Mouse (Mus musculus) hindbrain, embryonic 15.5 days (tissue): ENCODE results near the gene Nfic. TPM values are rescaled to one million over a fixed set of nuclear protein-coding genes. Genes with fewer than 3 reads are reported as not detected.
A peak's percentile ranks its signal among the peaks of the same experiment; 100 is the strongest.

Experiments used
- ATAC-seq: fragments of 200-750 bp; cut with Nextera tagmentation; 2 replicates; pipeline ENCODE4 v1.8.0; 2017; ENCODE audit warnings: low read depth, moderate number of reproducible peaks, moderate TSS enrichment; ENCODE audit not compliant: low FRiP score
- H3K27ac ChIP-seq: fragments of 300-500 bp; sonication (generic); replicated peaks from 2 replicates; pipeline ENCODE4 v1.5.1; 2015; ENCODE audit warnings: mild to moderate bottlenecking, inconsistent platforms
- H3K27me3 ChIP-seq: fragments of 300-500 bp; sonication (generic); 2 replicates; pipeline ENCODE4 v1.6.1; 2015; ENCODE audit warnings: control low read depth, inconsistent platforms
- H3K36me3 ChIP-seq: fragments of 300-500 bp; sonication (generic); 2 replicates; pipeline ENCODE4 v1.6.1; 2015; ENCODE audit warnings: control low read depth, inconsistent platforms
- H3K4me1 ChIP-seq: fragments of 300-500 bp; sonication (generic); replicated peaks from 2 replicates; pipeline ENCODE4 v1.6.1; 2015; ENCODE audit warnings: control low read depth, inconsistent platforms
- H3K4me2 ChIP-seq: fragments of 300-500 bp; sonication (generic); 2 replicates; pipeline ENCODE4 v1.6.1; 2015; ENCODE audit warnings: moderate library complexity, mild to moderate bottlenecking, inconsistent platforms
- H3K4me3 ChIP-seq: fragments of 300-500 bp; sonication (generic); 2 replicates; pipeline ENCODE4 v1.5.1; 2015; ENCODE audit warnings: mild to moderate bottlenecking, inconsistent platforms
- H3K9ac ChIP-seq: fragments of 300-500 bp; sonication (generic); 2 replicates; pipeline ENCODE4 v1.6.1; 2015; ENCODE audit warnings: inconsistent platforms
- H3K9me3 ChIP-seq: fragments of 300-500 bp; sonication (generic); 2 replicates; pipeline ENCODE4 v1.6.1; 2016; ENCODE audit warnings: control low read depth, inconsistent platforms
- WGBS: fragments of 180-500 bp; shearing (Covaris S2); methylation state at CpG from one replicate; pipeline ENCODE4 v1.1.7; 2015; 5-methylcytosine and 5-hydroxymethylcytosine counted together
- polyA plus RNA-seq: library from polyadenylated mRNA; unstranded; fragments of >200 nt; fragmentation: Nextera tagmentation; extraction: Ambion mirVana; gene quantifications from 2 replicates; pipeline ENCODE4 v1.2.1, GENCODE M21; 2015

Gene Nfic
- polyA plus RNA-seq, 1 experiment from 2014 or later: 26.6 TPM

GRCm38 (mm10) chr10:81426081-81426671, 29.3 kb downstream of the Nfic start:
- Histone ChIP-seq H3K4me1 (peaks cover 50% of the 10 kb centered on the region), H3K36me3 (no peaks in the 10 kb centered on the region), H3K9ac (peak overlapping the region; percentile 53), H3K9me3 (no peaks in the 10 kb centered on the region), H3K27me3 (peaks cover 20% of the 10 kb centered on the region; the same call in 1 of the 2 replicates), H3K27ac (no peak overlapping the region), H3K4me2 (peak overlapping the region; percentile 78), H3K4me3 (peak overlapping the region; percentile 48)
- WGBS: 0% methylated on average over 18 of the region's 33 CpGs
- ATAC-seq: no peak

- Histone ChIP-seq H3K27ac (peak overlapping the region; percentile 40; the same call in 1 of the 2 replicates), H3K4me1 (peaks cover 47% of the 10 kb centered on the region), H3K36me3 (no peaks in the 10 kb centered on the region), H3K9me3 (no peaks in the 10 kb centered on the region), H3K9ac (no peak overlapping the region), H3K4me3 (peak overlapping the region; percentile 48), H3K27me3 (peaks cover 20% of the 10 kb centered on the region; the same call in 1 of the 2 replicates), H3K4me2 (peak overlapping the region; percentile 78)
- 34% methylated on average over 10 of the region's 10 CpGs for WGBS
- ATAC-seq: no peak
Observed at GRCm38 (mm10) chr10:81425236-81425850, 30.1 kb downstream of the Nfic start.

- Histone ChIP-seq H3K36me3 (no peaks in the 10 kb centered on the region), H3K4me2 (peak overlapping the region; percentile 78), H3K27ac (peak overlapping the region; percentile 40; the same call in 1 of the 2 replicates), H3K9me3 (no peaks in the 10 kb centered on the region), H3K27me3 (peaks cover 20% of the 10 kb centered on the region; the same call in 1 of the 2 replicates), H3K4me1 (peaks cover 43% of the 10 kb centered on the region), H3K9ac (no peak overlapping the region), H3K4me3 (no peak overlapping the region)
- 6% methylated on average over 24 of the region's 25 CpGs for WGBS
- no peak for ATAC-seq
Observed at GRCm38 (mm10) chr10:81424246-81425051, 31.0 kb downstream of the Nfic start.

- peaks cover 20% of the 10 kb centered on the region; the same call in 1 of the 2 replicates for H3K27me3 ChIP-seq
- WGBS: 70% methylated on average over 4 of the region's 4 CpGs
- H3K9ac ChIP-seq: no peak overlapping the region
- no peaks in the 10 kb centered on the region for H3K9me3 ChIP-seq
- H3K4me2 ChIP-seq: peak overlapping the region; percentile 78; the same call in 1 of the 2 replicates
- no peak overlapping the region for H3K4me3 ChIP-seq
- H3K27ac ChIP-seq: peak overlapping the region; percentile 21; the same call in 1 of the 2 replicates
- no peaks in the 10 kb centered on the region for H3K36me3 ChIP-seq
- peaks cover 43% of the 10 kb centered on the region for H3K4me1 ChIP-seq
- ATAC-seq: no peak
Observed at GRCm38 (mm10) chr10:81423476-81424245, 31.8 kb downstream of the Nfic start.

- no peak for ATAC-seq
- Histone ChIP-seq H3K4me2 (no peak overlapping the region), H3K27ac (no peak overlapping the region), H3K27me3 (peaks cover 11% of the 10 kb centered on the region; the same call in 1 of the 2 replicates), H3K4me1 (peaks cover 52% of the 10 kb centered on the region), H3K9ac (no peak overlapping the region), H3K4me3 (no peak overlapping the region), H3K36me3 (no peaks in the 10 kb centered on the region), H3K9me3 (no peaks in the 10 kb centered on the region)
- 82% methylated on average over 3 of the region's 3 CpGs for WGBS
Observed at GRCm38 (mm10) chr10:81422661-81423217, 32.7 kb downstream of the Nfic start.

- no peak for ATAC-seq
- no peak overlapping the region for H3K9ac ChIP-seq
- peaks cover 8% of the 10 kb centered on the region; the same call in 1 of the 2 replicates for H3K27me3 ChIP-seq
- no peaks in the 10 kb centered on the region for H3K36me3 ChIP-seq
- 80% methylated on average over 6 of the region's 6 CpGs for WGBS
- H3K27ac ChIP-seq: no peak overlapping the region
- peaks cover 54% of the 10 kb centered on the region for H3K4me1 ChIP-seq
- no peak overlapping the region for H3K4me3 ChIP-seq
- H3K4me2 ChIP-seq: no peak overlapping the region
- H3K9me3 ChIP-seq: no peaks in the 10 kb centered on the region
Observed at GRCm38 (mm10) chr10:81422191-81422590, 33.2 kb downstream of the Nfic start.

GRCm38 (mm10) chr10:81421797-81422100, 33.7 kb downstream of the Nfic start:
- Histone ChIP-seq H3K36me3 (no peaks in the 10 kb centered on the region), H3K4me2 (no peak overlapping the region), H3K27ac (no peak overlapping the region), H3K4me3 (no peak overlapping the region), H3K9me3 (no peaks in the 10 kb centered on the region), H3K4me1 (peaks cover 54% of the 10 kb centered on the region), H3K27me3 (0 out of 2 replicates have a peak, but pooled peaks cover 7% of the 10 kb centered on the region), H3K9ac (no peak overlapping the region)
- no peak for ATAC-seq
- 82% methylated on average over 5 of the region's 5 CpGs for WGBS

- 74% methylated on average over 4 of the region's 4 CpGs for WGBS
Observed at GRCm38 (mm10) chr10:81421041-81421796, 34.2 kb downstream of the Nfic start.

GRCm38 (mm10) chr10:81420191-81420767, 35.2 kb downstream of the Nfic start:
- 0 out of 2 replicates have a peak, but pooled peaks cover 3% of the 10 kb centered on the region for H3K27me3 ChIP-seq
- no peak overlapping the region for H3K27ac ChIP-seq
- ATAC-seq: no peak
- no peak overlapping the region for H3K4me2 ChIP-seq
- H3K9ac ChIP-seq: no peak overlapping the region
- H3K9me3 ChIP-seq: no peaks in the 10 kb centered on the region
- H3K4me3 ChIP-seq: no peak overlapping the region
- peaks cover 53% of the 10 kb centered on the region for H3K4me1 ChIP-seq
- no peaks in the 10 kb centered on the region for H3K36me3 ChIP-seq
- 85% methylated on average over 40 of the region's 40 CpGs for WGBS

More at GRCm38 (mm10) chr10:81421041-81421796, 34.2 kb downstream of the Nfic start:
- Histone ChIP-seq H3K4me1 (peaks cover 54% of the 10 kb centered on the region), H3K4me3 (no peak overlapping the region), H3K9ac (no peak overlapping the region), H3K4me2 (no peak overlapping the region), H3K9me3 (no peaks in the 10 kb centered on the region), H3K27me3 (0 out of 2 replicates have a peak, but pooled peaks cover 7% of the 10 kb centered on the region), H3K36me3 (no peaks in the 10 kb centered on the region), H3K27ac (no peak overlapping the region)
- no peak for ATAC-seq

GRCm38 (mm10) chr10:81419111-81419928, 36.1 kb downstream of the Nfic start:
- no peak for ATAC-seq
- H3K4me2 ChIP-seq: no peak overlapping the region
- 87% methylated on average over 10 of the region's 10 CpGs for whole genome bisulfite sequencing
- H3K27me3 ChIP-seq: no peaks in the 10 kb centered on the region
- H3K36me3 ChIP-seq: no peaks in the 10 kb centered on the region
- H3K9ac ChIP-seq: no peak overlapping the region
- no peaks in the 10 kb centered on the region for H3K9me3 ChIP-seq
- peaks cover 49% of the 10 kb centered on the region for H3K4me1 ChIP-seq
- H3K4me3 ChIP-seq: no peak overlapping the region
- 0 out of 2 replicates have a peak overlapping the region, but pooled peaks have one; percentile 15 for H3K27ac ChIP-seq
